Mouse (Mus musculus): ENCODE measurements around the gene Scp2. TPM values are rescaled to one million over a fixed set of nuclear protein-coding genes. Genes with fewer than 3 reads are reported as not detected.

Scp2 gene
- total and polyA plus RNA-seq, 2 experiments, result 1,138 to 3,000 TPM

DNA sequence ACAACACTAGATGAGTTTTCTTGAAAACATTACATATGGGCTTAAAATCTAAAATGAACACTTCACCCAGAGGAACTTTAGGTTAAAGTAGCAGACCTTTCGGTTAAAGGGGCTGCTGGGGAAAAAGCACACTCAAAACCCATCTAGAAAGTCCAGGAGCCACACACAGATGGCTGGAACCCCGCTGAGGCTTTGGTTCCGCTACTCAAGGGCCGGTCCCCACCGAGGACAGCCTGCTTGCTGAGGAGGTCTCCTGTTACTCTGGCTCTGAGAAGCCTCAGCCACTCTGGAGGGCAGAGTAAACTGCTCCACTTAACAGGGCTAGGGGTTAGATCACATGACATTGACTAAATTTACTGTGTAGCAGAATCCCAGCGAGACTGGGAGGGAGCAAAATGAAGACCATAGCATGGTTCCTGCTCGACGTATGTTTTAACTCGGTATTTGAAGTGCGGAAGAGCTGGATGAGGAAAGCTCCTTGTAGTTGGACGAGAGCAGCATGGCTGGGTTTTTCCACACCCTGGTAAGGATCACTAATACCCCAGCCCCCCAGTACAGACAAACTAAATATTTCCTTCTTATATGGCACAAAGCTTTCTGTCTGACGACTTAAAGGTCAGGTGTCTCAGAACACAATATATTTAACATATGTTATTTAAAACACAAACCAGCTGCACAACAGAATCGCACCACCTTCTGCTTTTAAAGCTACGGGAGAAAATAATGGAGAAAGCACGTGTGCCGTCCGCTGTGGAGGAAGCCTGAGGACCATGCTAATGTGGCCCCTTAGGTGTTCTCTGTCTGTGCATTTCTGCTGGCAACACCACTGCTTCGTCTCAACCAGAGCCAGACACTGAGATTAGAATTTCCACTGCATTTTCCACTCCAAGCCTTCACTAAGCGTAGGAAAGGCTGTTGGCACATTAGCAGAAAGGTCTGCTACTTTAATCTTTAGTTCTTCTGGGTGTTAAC is 99.4 kb downstream of the Scp2 start:
- H3K9ac ChIP-seq (ENCODE audit: low read depth, low read length), result no peak overlapping the region
- no peak overlapping the region for H3K27ac ChIP-seq (replicated peaks; ENCODE audit: insufficient read depth, low read depth, low read length)
- TF ChIP-seq POLR2A (IDR thresholded peaks at IDR 0.05; ENCODE audit: extremely low read depth, insufficient read depth, low read length), result no peak
- TF ChIP-seq CTCF (IDR thresholded peaks at IDR 0.05; ENCODE audit: low read depth, low read length), result no peak
- H3K4me1 ChIP-seq (ENCODE audit: control insufficient read depth, insufficient read depth, low read length), result no peaks in the 10 kb centered on the region
- 87% methylated on average over 19 of the region's 19 CpGs for WGBS
- peaks cover 72% of the 10 kb centered on the region for H3K36me3 ChIP-seq (ENCODE audit: control insufficient read depth, insufficient read depth, low read length)
- H3K79me2 ChIP-seq (ENCODE audit: control insufficient read depth, insufficient read depth, low read length), result no peaks in the 10 kb centered on the region
- DNase-seq (ENCODE audit: extremely low read depth, low read depth, low spot score), result no peak
- no peaks in the 10 kb centered on the region for H3K27me3 ChIP-seq (ENCODE audit: control insufficient read depth, insufficient read depth, low read length)
- no peak overlapping the region for H3K4me3 ChIP-seq (ENCODE audit: insufficient read depth, low read depth, low read length)

DNA sequence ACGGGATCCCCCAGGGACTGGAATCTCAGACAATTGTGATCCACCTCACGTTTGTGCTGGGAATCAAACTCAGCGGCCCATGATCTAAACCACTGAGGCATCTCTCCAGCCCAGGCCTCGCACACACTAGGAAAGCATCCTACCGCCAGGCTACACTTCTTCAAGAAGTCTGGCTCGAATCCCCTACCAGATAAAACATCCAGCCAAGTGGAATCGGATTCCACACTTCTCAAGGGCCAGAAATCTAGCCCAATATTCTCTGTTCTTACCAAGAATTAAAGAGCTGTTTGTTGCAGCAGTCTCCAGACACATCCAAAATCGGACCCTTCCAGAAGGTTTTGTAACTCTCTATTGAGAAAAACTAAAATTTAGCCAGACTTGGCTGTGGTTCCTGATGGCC is 107.8 kb downstream of the Scp2 start:
- Histone ChIP-seq H3K27ac (replicated peaks; ENCODE audit: insufficient read depth, low read depth, low read length) (no peak overlapping the region), H3K4me1 (ENCODE audit: control insufficient read depth, insufficient read depth, low read length) (peaks cover 3% of the 10 kb centered on the region; the same call in 1 of the 2 replicates), H3K27me3 (ENCODE audit: control insufficient read depth, insufficient read depth, low read length) (no peaks in the 10 kb centered on the region), H3K79me2 (ENCODE audit: control insufficient read depth, insufficient read depth, low read length) (no peaks in the 10 kb centered on the region), H3K9ac (ENCODE audit: low read depth, low read length) (no peak overlapping the region), H3K4me3 (ENCODE audit: insufficient read depth, low read depth, low read length) (no peak overlapping the region), H3K36me3 (ENCODE audit: control insufficient read depth, insufficient read depth, low read length) (peaks cover under 1% of the 10 kb centered on the region; the same call in 1 of the 2 replicates)
- peak; percentile 19 for DNase-seq (ENCODE audit: extremely low read depth, low read depth, low spot score)
- TF ChIP-seq POLR2A (IDR thresholded peaks at IDR 0.05; ENCODE audit: extremely low read depth, insufficient read depth, low read length) (no peak), CTCF (IDR thresholded peaks at IDR 0.05; ENCODE audit: low read depth, low read length) (no peak)
- WGBS, result 71% methylated on average over 8 of the region's 8 CpGs

DNA sequence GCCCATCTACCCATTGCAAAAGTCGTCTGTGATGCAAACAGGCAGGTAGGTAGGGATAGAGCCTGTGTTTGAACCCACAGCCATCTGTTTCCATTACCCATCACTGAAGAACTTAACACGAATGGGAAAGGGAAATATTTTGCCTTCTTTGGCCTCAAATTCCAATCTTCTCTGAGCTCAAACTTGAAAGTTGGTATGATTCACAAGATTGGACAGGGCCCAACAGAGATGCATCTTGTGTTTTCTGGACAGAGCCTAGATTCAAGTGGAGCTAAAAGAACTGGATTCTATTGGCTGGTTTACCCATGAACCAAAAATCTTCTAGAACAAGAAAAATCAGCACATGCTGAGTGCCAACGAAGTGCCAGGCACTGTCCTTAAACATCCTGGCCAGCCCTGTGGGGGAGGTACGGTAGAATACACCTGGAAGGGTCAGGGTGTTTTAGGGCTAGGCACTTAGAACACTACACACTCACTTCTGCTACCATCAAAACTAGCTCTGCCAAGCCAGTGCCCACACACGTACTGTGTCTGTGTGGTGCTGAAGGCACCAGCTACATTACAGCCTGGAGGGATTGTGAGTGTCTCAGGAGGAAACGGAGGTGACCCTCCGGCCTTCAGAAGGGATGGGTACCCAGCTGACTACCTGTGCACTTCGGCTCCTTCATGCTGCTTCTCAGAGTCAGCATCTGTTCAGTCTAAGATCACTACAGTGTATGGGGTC is 111.6 kb downstream of the Scp2 start:
- Histone ChIP-seq H3K4me1 (ENCODE audit: control insufficient read depth, insufficient read depth, low read length) (peaks cover 3% of the 10 kb centered on the region; the same call in 1 of the 2 replicates), H3K4me3 (ENCODE audit: insufficient read depth, low read depth, low read length) (no peak overlapping the region), H3K36me3 (ENCODE audit: control insufficient read depth, insufficient read depth, low read length) (no peaks in the 10 kb centered on the region), H3K79me2 (ENCODE audit: control insufficient read depth, insufficient read depth, low read length) (no peaks in the 10 kb centered on the region), H3K9ac (ENCODE audit: low read depth, low read length) (no peak overlapping the region), H3K27me3 (ENCODE audit: control insufficient read depth, insufficient read depth, low read length) (peaks cover 2% of the 10 kb centered on the region; the same call in 1 of the 2 replicates), H3K27ac (replicated peaks; ENCODE audit: insufficient read depth, low read depth, low read length) (no peak overlapping the region)
- 87% methylated on average over 8 of the region's 8 CpGs for WGBS
- no peak for TF ChIP-seq CTCF (IDR thresholded peaks at IDR 0.05; ENCODE audit: low read depth, low read length)
- no peak for TF ChIP-seq POLR2A (IDR thresholded peaks at IDR 0.05; ENCODE audit: extremely low read depth, insufficient read depth, low read length)
- DNase-seq (ENCODE audit: extremely low read depth, low read depth, low spot score), result no peak

DNA sequence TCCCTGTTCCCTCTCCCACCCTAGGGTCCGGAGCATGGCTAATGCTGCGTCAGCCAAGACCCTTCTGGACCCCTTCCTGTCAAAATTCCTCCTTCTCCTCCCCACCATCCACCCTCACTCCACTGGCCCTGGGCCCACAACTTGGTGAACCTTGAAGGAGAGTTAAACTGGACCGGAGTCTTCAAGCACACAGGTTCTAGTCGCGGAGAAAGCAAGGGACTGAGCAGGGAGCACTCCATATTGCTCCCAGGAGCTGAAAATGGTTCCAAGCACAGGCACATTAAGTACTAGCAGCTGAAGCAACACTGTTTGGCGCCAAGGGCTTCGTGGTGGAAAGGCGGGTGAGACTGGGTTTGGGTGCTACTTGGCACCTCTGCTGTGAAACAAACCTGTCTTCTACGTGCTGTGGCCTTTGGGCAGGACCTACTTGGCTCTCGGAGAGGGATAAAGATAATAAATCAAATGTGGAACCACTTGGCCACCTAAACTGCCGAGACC is 112.4 kb downstream of the Scp2 start:
- H3K9ac ChIP-seq (ENCODE audit: low read depth, low read length), result no peak overlapping the region
- H3K36me3 ChIP-seq (ENCODE audit: control insufficient read depth, insufficient read depth, low read length), result no peaks in the 10 kb centered on the region
- H3K4me1 ChIP-seq (ENCODE audit: control insufficient read depth, insufficient read depth, low read length), result peaks cover 3% of the 10 kb centered on the region; the same call in 1 of the 2 replicates
- WGBS, result 62% methylated on average over 11 of the region's 11 CpGs
- H3K79me2 ChIP-seq (ENCODE audit: control insufficient read depth, insufficient read depth, low read length), result no peaks in the 10 kb centered on the region
- peaks cover 2% of the 10 kb centered on the region; the same call in 1 of the 2 replicates for H3K27me3 ChIP-seq (ENCODE audit: control insufficient read depth, insufficient read depth, low read length)
- peak; percentile 15 for DNase-seq (ENCODE audit: extremely low read depth, low read depth, low spot score)
- no peak overlapping the region for H3K27ac ChIP-seq (replicated peaks; ENCODE audit: insufficient read depth, low read depth, low read length)
- no peak for TF ChIP-seq CTCF (IDR thresholded peaks at IDR 0.05; ENCODE audit: low read depth, low read length)
- no peak for TF ChIP-seq POLR2A (IDR thresholded peaks at IDR 0.05; ENCODE audit: extremely low read depth, insufficient read depth, low read length)
- H3K4me3 ChIP-seq (ENCODE audit: insufficient read depth, low read depth, low read length), result no peak overlapping the region

DNA sequence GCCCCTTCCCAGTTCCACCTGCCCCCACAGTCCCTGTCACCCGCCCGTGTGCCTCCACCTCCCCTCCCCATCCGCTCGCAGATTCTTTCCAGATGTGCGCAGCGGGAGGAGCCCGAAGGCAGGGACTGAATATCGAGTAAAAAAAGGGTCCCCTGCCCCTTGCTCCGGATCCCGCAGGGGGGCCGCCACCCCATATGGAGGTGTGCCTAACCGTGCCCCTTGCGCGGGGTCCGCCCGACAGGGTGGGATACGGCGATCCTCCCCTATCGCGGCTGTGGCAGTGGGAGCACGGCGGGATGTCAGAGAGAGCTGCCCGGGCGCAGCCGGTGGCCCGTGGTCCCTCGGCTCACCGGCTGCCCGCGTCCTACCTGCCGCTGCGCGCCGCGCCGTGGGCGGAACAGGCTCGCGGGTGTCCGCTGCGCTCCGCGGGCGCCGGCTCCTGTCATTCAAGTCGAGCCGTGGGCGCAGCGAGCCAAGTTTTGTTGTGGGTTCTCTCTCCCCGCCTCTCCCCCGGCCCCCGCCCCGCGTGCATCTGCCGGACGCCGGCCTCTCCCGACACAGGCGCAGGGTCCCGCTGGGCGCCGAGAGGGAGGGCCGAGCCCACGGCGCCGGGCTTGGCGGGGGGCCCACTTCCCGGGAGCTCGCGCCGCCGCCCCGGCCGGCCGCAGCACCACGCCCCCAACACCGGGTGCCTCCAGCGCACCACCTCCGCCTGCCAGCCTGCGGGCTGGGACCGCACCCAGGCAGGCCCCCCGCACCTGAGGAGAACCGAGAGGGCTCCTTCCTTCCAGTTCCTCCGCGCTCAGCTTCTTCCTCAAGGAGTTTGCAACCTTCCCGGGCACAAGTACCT is 113.1 kb downstream of the Scp2 start:
- Histone ChIP-seq H3K4me3 (ENCODE audit: insufficient read depth, low read depth, low read length) (peak overlapping the region; percentile 19; the same call in 1 of the 2 replicates), H3K4me1 (ENCODE audit: control insufficient read depth, insufficient read depth, low read length) (peaks cover 3% of the 10 kb centered on the region; the same call in 1 of the 2 replicates), H3K79me2 (ENCODE audit: control insufficient read depth, insufficient read depth, low read length) (no peaks in the 10 kb centered on the region), H3K36me3 (ENCODE audit: control insufficient read depth, insufficient read depth, low read length) (no peaks in the 10 kb centered on the region), H3K9ac (ENCODE audit: low read depth, low read length) (peak overlapping the region; percentile 24), H3K27ac (replicated peaks; ENCODE audit: insufficient read depth, low read depth, low read length) (no peak overlapping the region), H3K27me3 (ENCODE audit: control insufficient read depth, insufficient read depth, low read length) (peaks cover 2% of the 10 kb centered on the region; the same call in 1 of the 2 replicates)
- TF ChIP-seq CTCF (IDR thresholded peaks at IDR 0.05; ENCODE audit: low read depth, low read length), result no peak
- TF ChIP-seq POLR2A (IDR thresholded peaks at IDR 0.05; ENCODE audit: extremely low read depth, insufficient read depth, low read length), result no peak
- 2% methylated on average over 86 of the region's 86 CpGs for WGBS
- DNase-seq (ENCODE audit: extremely low read depth, low read depth, low spot score), result no peak
